Mouse (Mus musculus) embryonic facial prominence, embryonic 10.5 days (tissue): ENCODE measurements at regions not wholly inside any gene's neighbourhood (a gene's known extent, or its start where the extent isn't known, plus 50 kb on each side); places are given as distances from the start of the nearest gene placed in this dataset.
"Not testable (repeated sequence)": the region's sequence is repeated elsewhere in the genome, so short reads cannot be mapped to it uniquely, and the experiment has no call there.

ENCODE experiments used
- DNase-seq: peaks from one replicate; pipeline ENCODE4 v3.0.0-alpha.2; 2017; ENCODE audit warnings: low spot score
- H3K27ac ChIP-seq: fragments of 300-500 bp; sonication (generic); replicated peaks from 2 replicates; pipeline ENCODE4 v1.5.1; 2016; ENCODE audit warnings: mild to moderate bottlenecking
- H3K27me3 ChIP-seq: fragments of 300-500 bp; sonication (generic); replicated peaks from 2 replicates; pipeline ENCODE4 v1.6.1; 2016; ENCODE audit warnings: low read depth, mild to moderate bottlenecking; ENCODE audit not compliant: poor library complexity, severe bottlenecking
- H3K36me3 ChIP-seq: fragments of 300-500 bp; sonication (generic); replicated peaks from 2 replicates; pipeline ENCODE4 v1.6.1; 2016; ENCODE audit warnings: mild to moderate bottlenecking, moderate library complexity
- H3K4me1 ChIP-seq: fragments of 300-500 bp; sonication (generic); 2 replicates; pipeline ENCODE4 v1.6.1; 2016
- H3K4me3 ChIP-seq: fragments of 300-500 bp; sonication (generic); 2 replicates; pipeline ENCODE4 v1.5.1; 2016; ENCODE audit warnings: mild to moderate bottlenecking, moderate library complexity
- H3K9me3 ChIP-seq: fragments of 300-500 bp; sonication (generic); 2 replicates; pipeline ENCODE4 v1.6.1; 2016; ENCODE audit warnings: mild to moderate bottlenecking
- WGBS: fragments of 180-500 bp; shearing (Covaris S2); methylation state at CpG from one replicate; pipeline ENCODE4 v1.1.7; 2016; 5-methylcytosine and 5-hydroxymethylcytosine counted together

- H3K27ac ChIP-seq = no peak overlapping the region
- 74% methylated on average over 1 of the region's 1 CpGs for WGBS
- H3K27me3 ChIP-seq = no peaks in the 10 kb centered on the region
- H3K9me3 ChIP-seq = no peaks in the 10 kb centered on the region
- H3K36me3 ChIP-seq = no peaks in the 10 kb centered on the region
- DNase-seq = no peak
- no peaks in the 10 kb centered on the region for H3K4me1 ChIP-seq
- H3K4me3 ChIP-seq = no peak overlapping the region
Measured at GRCm38 (mm10) chr4:89753484-89753883, 74.2 kb downstream of the Dmrta1 start.

- H3K27ac ChIP-seq = no peak overlapping the region
- WGBS = 61% methylated on average over 10 of the region's 10 CpGs
- H3K4me3 ChIP-seq = no peak overlapping the region
- H3K27me3 ChIP-seq = no peaks in the 10 kb centered on the region
- no peaks in the 10 kb centered on the region for H3K9me3 ChIP-seq
- no peaks in the 10 kb centered on the region for H3K36me3 ChIP-seq
- no peaks in the 10 kb centered on the region for H3K4me1 ChIP-seq
- DNase-seq = no peak
Measured at GRCm38 (mm10) chr4:89776269-89776668, 97.0 kb downstream of the Dmrta1 start.

GRCm38 (mm10) chr4:89781487-89781886 lies 102.3 kb downstream of the Dmrta1 start:
- DNase-seq = no peak
- Histone ChIP-seq H3K27me3 (no peaks in the 10 kb centered on the region), H3K4me3 (no peak overlapping the region), H3K36me3 (no peaks in the 10 kb centered on the region), H3K4me1 (no peaks in the 10 kb centered on the region), H3K27ac (no peak overlapping the region), H3K9me3 (no peaks in the 10 kb centered on the region)
- 96% methylated on average over 1 of the region's 1 CpGs for WGBS

GRCm38 (mm10) chr4:89816823-89817222 lies 137.6 kb downstream of the Dmrta1 start:
- Histone ChIP-seq H3K4me3 (no peak overlapping the region), H3K36me3 (no peaks in the 10 kb centered on the region), H3K27me3 (no peaks in the 10 kb centered on the region), H3K4me1 (no peaks in the 10 kb centered on the region), H3K9me3 (no peaks in the 10 kb centered on the region), H3K27ac (no peak overlapping the region)
- no peak for DNase-seq
- WGBS = 91% methylated on average over 7 of the region's 7 CpGs

- no peaks in the 10 kb centered on the region for H3K4me1 ChIP-seq
- DNase-seq = no peak
- no peak overlapping the region for H3K27ac ChIP-seq
- no peaks in the 10 kb centered on the region for H3K36me3 ChIP-seq
- no peak overlapping the region for H3K4me3 ChIP-seq
- H3K9me3 ChIP-seq = no peaks in the 10 kb centered on the region
- H3K27me3 ChIP-seq = no peaks in the 10 kb centered on the region
- WGBS = 80% methylated on average over 6 of the region's 6 CpGs
Measured at GRCm38 (mm10) chr4:89834552-89835206, 155.4 kb downstream of the Dmrta1 start.

- not testable (repeated sequence) for H3K27me3 ChIP-seq, H3K4me1 ChIP-seq, H3K36me3 ChIP-seq, H3K9me3 ChIP-seq, H3K27ac ChIP-seq
- peak overlapping the region; percentile 42 for H3K4me3 ChIP-seq
- peak; percentile 39 for DNase-seq
- WGBS = 26% methylated on average over 10 of the region's 15 CpGs
Measured at GRCm38 (mm10) chr4:89875375-89876055, 196.3 kb downstream of the Dmrta1 start.

- not testable (repeated sequence) for DNase-seq, H3K27me3 ChIP-seq, H3K36me3 ChIP-seq, H3K4me1 ChIP-seq, H3K9me3 ChIP-seq
- Histone ChIP-seq H3K4me3 (peak overlapping the region; percentile 53), H3K27ac (peak overlapping the region; percentile 63)
- 15% methylated on average over 9 of the region's 14 CpGs for WGBS
Measured at GRCm38 (mm10) chr4:89876131-89876530, 196.9 kb downstream of the Dmrta1 start.

GRCm38 (mm10) chr4:89881083-89881482 lies 201.8 kb downstream of the Dmrta1 start:
- no peak overlapping the region for H3K27ac ChIP-seq
- no peaks in the 10 kb centered on the region for H3K9me3 ChIP-seq
- WGBS = 53% methylated on average over 3 of the region's 3 CpGs
- no peaks in the 10 kb centered on the region for H3K27me3 ChIP-seq
- no peaks in the 10 kb centered on the region; the same call in 1 of the 2 replicates for H3K4me1 ChIP-seq
- DNase-seq = peak; percentile 9
- no peak overlapping the region for H3K4me3 ChIP-seq
- H3K36me3 ChIP-seq = no peaks in the 10 kb centered on the region

- DNase-seq = no peak
- Histone ChIP-seq H3K4me1 (no peaks in the 10 kb centered on the region), H3K27me3 (no peaks in the 10 kb centered on the region), H3K9me3 (no peaks in the 10 kb centered on the region), H3K27ac (no peak overlapping the region), H3K4me3 (no peak overlapping the region), H3K36me3 (no peaks in the 10 kb centered on the region)
Measured at GRCm38 (mm10) chr4:89909622-89910021, 230.4 kb downstream of the Dmrta1 start.

- DNase-seq = no peak
- WGBS = 72% methylated on average over 1 of the region's 1 CpGs
Measured at GRCm38 (mm10) chr4:89937673-89938072, 258.4 kb downstream of the Dmrta1 start.

GRCm38 (mm10) chr4:89941308-89941707 lies 262.1 kb downstream of the Dmrta1 start:
- WGBS = 83% methylated on average over 4 of the region's 4 CpGs
- Histone ChIP-seq H3K36me3 (no peaks in the 10 kb centered on the region), H3K4me3 (no peak overlapping the region), H3K27ac (no peak overlapping the region), H3K4me1 (no peaks in the 10 kb centered on the region), H3K9me3 (no peaks in the 10 kb centered on the region), H3K27me3 (no peaks in the 10 kb centered on the region)
- DNase-seq = no peak

More at GRCm38 (mm10) chr4:89937673-89938072, 258.4 kb downstream of the Dmrta1 start:
- no peaks in the 10 kb centered on the region for H3K27me3 ChIP-seq
- no peak overlapping the region for H3K4me3 ChIP-seq
- H3K27ac ChIP-seq = no peak overlapping the region
- H3K4me1 ChIP-seq = no peaks in the 10 kb centered on the region
- H3K36me3 ChIP-seq = no peaks in the 10 kb centered on the region
- no peaks in the 10 kb centered on the region for H3K9me3 ChIP-seq

GRCm38 (mm10) chr4:89976146-89976545 lies 242.5 kb upstream of the Zfp352 start:
- H3K4me1 ChIP-seq = no peaks in the 10 kb centered on the region
- no peak overlapping the region for H3K27ac ChIP-seq
- DNase-seq = no peak
- H3K4me3 ChIP-seq = no peak overlapping the region
- H3K36me3 ChIP-seq = no peaks in the 10 kb centered on the region
- H3K9me3 ChIP-seq = no peaks in the 10 kb centered on the region
- WGBS = 84% methylated on average over 3 of the region's 3 CpGs
- H3K27me3 ChIP-seq = no peaks in the 10 kb centered on the region

GRCm38 (mm10) chr4:90003413-90003812 lies 215.2 kb upstream of the Zfp352 start:
- H3K4me3 ChIP-seq = no peak overlapping the region
- H3K4me1 ChIP-seq = no peaks in the 10 kb centered on the region
- WGBS = 84% methylated on average over 3 of the region's 3 CpGs

More at GRCm38 (mm10) chr4:90003413-90003812, 215.2 kb upstream of the Zfp352 start:
- no peaks in the 10 kb centered on the region for H3K36me3 ChIP-seq
- H3K9me3 ChIP-seq = no peaks in the 10 kb centered on the region
- DNase-seq = no peak
- H3K27me3 ChIP-seq = no peaks in the 10 kb centered on the region
- no peak overlapping the region for H3K27ac ChIP-seq
